Mouse (Mus musculus): Measurements from ENCODE around the gene Arhgap9.

DNA sequence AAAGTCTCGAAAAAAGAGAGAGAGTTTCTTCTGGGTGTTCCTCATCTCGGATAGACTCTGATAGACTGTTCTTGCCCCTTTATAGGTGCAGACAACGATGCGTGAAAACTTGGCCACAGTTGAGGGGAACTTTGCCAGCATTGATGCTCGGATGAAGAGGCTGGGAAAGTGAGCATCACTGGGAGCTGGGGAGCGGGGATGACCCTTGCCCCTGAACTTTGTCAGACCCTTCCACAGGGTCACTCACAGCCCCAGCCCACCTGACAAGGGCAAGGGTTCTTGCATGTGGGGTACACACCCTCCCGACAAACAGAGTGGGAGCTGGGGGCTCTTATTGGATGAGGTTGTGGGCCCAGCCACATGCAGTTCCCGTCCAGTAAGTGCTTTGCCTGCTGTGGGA, 40.4 kb upstream of the Arhgap9 start:
- TF ChIP-seq CTCF (IDR thresholded peaks at IDR 0.05; ENCODE audit: extremely low read depth, insufficient read length, insufficient replicate concordance, low read depth, low read length) = no peak
- TF ChIP-seq POLR2A (IDR thresholded peaks at IDR 0.05; ENCODE audit: low read depth, low read length) = no peak

Measured in small intestine, adult 2 months (tissue).